Mouse (Mus musculus) c-Kit-positive CD71-positive TER-119-positive erythroid progenitor cells, embryonic 14.5 days (primary cell): ENCODE data around the gene Adcy4.
A peak's percentile ranks its signal among the peaks of the same experiment; 100 is the strongest.

Source experiments
- DNase-seq: peaks from one replicate; pipeline ENCODE4 v3.0.0-alpha.2; 2013; ENCODE audit warnings: low spot score

Gene Adcy4

GRCm38 (mm10) chr14:55758363-55758784 lies 25.5 kb downstream of the Adcy4 start, which contains the start of gene Cideb:
Gene Cideb, minus strand, starts transcription at chr14:55758458.
- peak; percentile 56 for DNase-seq

GRCm38 (mm10) chr14:55757566-55757965 lies 26.3 kb downstream of the Adcy4 start:
- no peak for DNase-seq

- DNase-seq: no peak
Observed at GRCm38 (mm10) chr14:55747051-55747847, 36.6 kb downstream of the Adcy4 start.

DNA sequence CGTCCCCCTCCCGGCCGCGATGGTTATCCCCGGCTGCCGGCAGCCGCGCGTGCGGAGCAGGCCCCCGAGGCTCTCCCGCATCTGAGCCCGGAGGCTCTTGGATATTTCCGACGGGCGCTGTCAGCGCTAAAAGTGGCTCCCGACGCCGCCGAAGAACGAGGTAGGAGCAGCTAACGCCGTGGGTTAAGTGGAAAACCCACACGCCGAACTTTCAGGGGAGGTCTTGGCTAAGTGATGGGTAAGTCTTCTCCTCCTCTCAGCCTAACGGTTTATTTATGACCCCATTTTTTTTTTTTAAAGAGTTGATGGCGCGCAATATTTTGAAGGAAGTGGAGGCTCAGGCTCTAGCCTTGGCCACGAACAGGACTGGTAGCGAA lies 38.0 kb downstream of the Adcy4 start:
- DNase-seq: no peak

- peak; percentile 78 for DNase-seq
Observed at GRCm38 (mm10) chr14:55745180-55745860, 38.6 kb downstream of the Adcy4 start, which contains the start of the genes Dhrs1 and Nop9. Gene Dhrs1, minus strand, starts transcription at chr14:55745690. Gene Nop9, plus strand, starts transcription at chr14:55745693.

GRCm38 (mm10) chr14:55743711-55744110 lies 40.2 kb downstream of the Adcy4 start:
- DNase-seq: peak; percentile 82

GRCm38 (mm10) chr14:55737086-55737687 lies 46.7 kb downstream of the Adcy4 start:
- DNase-seq: no peak

DNA sequence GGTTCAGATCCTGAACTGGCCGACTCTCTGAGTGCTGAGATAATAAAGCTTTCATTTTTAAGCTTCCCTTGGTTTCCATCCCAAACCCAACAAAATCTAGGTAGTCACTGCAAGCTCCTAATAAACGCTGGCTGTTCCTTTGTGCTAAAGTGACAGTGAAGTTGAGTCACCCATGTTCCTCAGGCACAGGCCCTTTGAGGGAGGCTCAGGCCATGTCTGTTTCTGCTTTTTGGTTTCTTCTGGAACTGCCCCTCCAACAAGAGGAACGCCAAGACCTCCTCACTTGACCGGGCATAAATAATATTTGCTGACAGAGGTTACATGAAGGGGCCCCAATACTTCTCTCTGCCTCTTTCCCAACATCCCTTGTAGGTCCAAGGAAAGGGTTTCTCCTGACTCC lies 48.1 kb downstream of the Adcy4 start:
- DNase-seq: no peak

DNA sequence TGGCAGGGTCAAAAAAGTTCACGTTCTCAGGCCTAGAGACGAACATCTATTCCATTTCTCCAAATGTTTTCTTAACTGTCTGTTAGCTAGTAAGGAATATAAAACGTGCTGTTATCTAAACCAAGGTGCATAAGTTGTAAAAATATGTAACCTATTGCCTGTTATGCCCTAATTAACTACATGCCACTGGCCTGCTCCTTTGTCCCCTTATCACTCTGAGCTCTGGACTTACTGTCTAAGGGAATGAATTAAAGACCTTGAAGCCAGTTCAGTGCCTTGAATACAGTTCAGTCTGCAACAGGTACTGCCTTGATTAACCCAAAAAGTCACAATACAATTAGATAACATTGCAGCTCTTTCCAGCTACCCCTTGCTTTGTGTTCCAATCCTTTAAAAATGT lies 48.6 kb downstream of the Adcy4 start:
- DNase-seq: no peak

DNA sequence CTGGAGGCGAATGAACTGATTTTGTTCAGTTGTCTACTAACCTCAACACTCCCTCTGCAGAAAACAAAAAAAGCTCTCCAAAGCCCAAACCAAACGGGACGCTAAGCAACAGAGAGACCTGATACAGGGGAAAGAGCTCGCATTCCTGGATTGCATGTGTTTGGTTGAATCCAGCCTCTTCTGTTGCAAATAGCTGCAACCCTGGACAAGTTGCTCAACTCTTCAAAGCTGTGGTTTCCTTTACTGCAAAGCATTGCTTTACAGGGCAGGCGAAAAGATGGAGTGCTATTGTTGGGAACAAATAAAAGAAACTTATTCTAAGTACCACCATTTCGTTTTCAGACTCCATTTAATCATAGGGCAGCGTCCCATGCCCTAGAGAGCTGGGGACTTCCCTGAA lies 49.0 kb downstream of the Adcy4 start:
- no peak for DNase-seq

- no peak for DNase-seq
Observed at GRCm38 (mm10) chr14:55733889-55734288, 50.0 kb downstream of the Adcy4 start.

- DNase-seq: no peak
Observed at GRCm38 (mm10) chr14:55730531-55731032, 53.3 kb downstream of the Adcy4 start.

DNA sequence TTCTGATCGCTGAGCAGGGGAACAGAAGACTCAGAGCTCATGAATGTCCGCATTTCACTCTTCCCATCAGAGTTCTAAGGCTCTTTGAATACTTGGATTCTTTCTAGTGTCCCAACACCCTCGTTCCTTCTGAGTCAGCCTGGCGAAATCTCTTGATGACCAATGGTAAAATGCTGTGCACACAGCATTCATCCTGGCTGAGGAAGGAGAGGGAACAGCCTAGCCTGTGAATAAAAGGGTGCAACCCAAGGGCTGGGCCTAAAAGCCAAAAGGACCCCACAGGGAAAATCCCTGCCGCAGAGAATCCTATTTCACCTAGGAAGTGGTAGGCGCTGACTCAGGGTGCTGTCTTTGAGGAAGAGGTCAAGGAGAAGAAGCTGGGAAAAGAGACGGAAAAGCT lies 53.8 kb downstream of the Adcy4 start:
- no peak for DNase-seq

GRCm38 (mm10) chr14:55727889-55728685 lies 55.8 kb downstream of the Adcy4 start:
- DNase-seq: no peak

DNA sequence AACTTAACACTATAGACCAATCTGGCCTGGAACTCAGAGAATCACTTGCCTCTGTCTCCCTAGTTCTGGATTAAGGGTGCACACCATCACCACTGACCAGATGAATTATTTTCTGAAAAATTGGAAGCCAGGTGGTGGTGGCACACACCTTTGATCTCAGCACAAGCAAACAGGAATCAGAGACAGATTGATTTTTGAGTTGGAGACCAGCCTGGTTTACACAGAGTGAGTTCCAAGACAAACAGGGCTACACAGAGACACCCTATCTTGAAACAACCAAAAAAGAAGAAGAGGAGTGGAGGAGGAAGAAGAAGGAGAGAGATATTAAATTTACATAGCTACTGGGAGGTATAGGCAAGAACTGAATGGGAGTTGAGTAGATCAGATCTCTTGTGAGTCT lies 57.6 kb downstream of the Adcy4 start:
- no peak for DNase-seq

GRCm38 (mm10) chr14:55724411-55724871 lies 59.5 kb downstream of the Adcy4 start:
- DNase-seq: no peak

- DNase-seq: no peak
Observed at GRCm38 (mm10) chr14:55723433-55723832, 60.5 kb downstream of the Adcy4 start.

GRCm38 (mm10) chr14:55722438-55722945 lies 61.4 kb downstream of the Adcy4 start:
- no peak for DNase-seq

GRCm38 (mm10) chr14:55721700-55722437 lies 62.0 kb downstream of the Adcy4 start, which contains the start of gene Rabggta:
Gene Rabggta, minus strand, starts transcription at chr14:55722263.
- DNase-seq: peak; percentile 91

GRCm38 (mm10) chr14:55721076-55721475 lies 62.8 kb downstream of the Adcy4 start:
- DNase-seq: no peak

DNA sequence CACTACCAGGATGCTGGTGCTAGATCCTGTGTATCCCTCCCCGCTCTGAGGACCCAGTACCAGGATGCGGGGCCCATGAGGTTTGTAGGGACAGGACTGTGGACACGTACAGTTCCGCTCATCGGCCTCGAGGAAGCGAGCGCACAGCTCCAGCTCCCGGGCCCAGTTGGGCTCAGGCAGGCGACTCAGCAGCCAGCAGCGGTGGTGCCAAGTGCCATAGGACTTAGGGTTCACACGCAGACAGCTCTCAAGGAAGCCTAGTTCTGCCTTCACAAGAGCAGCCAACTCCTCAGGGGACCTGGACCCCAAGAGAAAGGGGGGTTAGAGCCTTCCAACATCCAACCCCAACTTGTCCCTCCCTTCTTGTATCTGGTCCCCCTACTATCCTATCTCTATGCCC lies 63.2 kb downstream of the Adcy4 start:
- DNase-seq: no peak
